Mouse (Mus musculus) stomach, embryonic 15.5 days (tissue): ENCODE data around the gene Ptprg. TPM values are rescaled to one million over a fixed set of nuclear protein-coding genes. Genes with fewer than 3 reads are reported as not detected.
"Not testable (repeated sequence)": the region's sequence is repeated elsewhere in the genome, so short reads cannot be mapped to it uniquely, and the experiment has no call there.

Source experiments
- ATAC-seq: fragments of 200-750 bp; cut with Nextera tagmentation; 2 replicates; pipeline ENCODE4 v1.8.0; 2017; ENCODE audit warnings: low read depth, moderate number of reproducible peaks, moderate TSS enrichment; ENCODE audit not compliant: insufficient read depth, low FRiP score
- H3K27ac ChIP-seq: fragments of 300-500 bp; sonication (generic); 2 replicates; pipeline ENCODE4 v1.5.1; 2015; ENCODE audit warnings: mild to moderate bottlenecking, inconsistent platforms
- H3K27me3 ChIP-seq: fragments of 300-500 bp; sonication (generic); replicated peaks from 2 replicates; pipeline ENCODE4 v1.6.1; 2015; ENCODE audit warnings: inconsistent platforms
- H3K36me3 ChIP-seq: fragments of 300-500 bp; sonication (generic); 2 replicates; pipeline ENCODE4 v1.6.1; 2015; ENCODE audit warnings: inconsistent platforms
- H3K4me1 ChIP-seq: fragments of 300-500 bp; sonication (generic); 2 replicates; pipeline ENCODE4 v1.6.1; 2015; ENCODE audit warnings: inconsistent platforms
- H3K4me2 ChIP-seq: fragments of 300-500 bp; sonication (generic); 2 replicates; pipeline ENCODE4 v1.6.1; 2015; ENCODE audit warnings: mild to moderate bottlenecking, inconsistent platforms
- H3K4me3 ChIP-seq: fragments of 300-500 bp; sonication (generic); replicated peaks from 2 replicates; pipeline ENCODE4 v1.5.1; 2015; ENCODE audit warnings: inconsistent platforms
- H3K9ac ChIP-seq: fragments of 300-500 bp; sonication (generic); 2 replicates; pipeline ENCODE4 v1.6.1; 2015; ENCODE audit warnings: inconsistent platforms
- H3K9me3 ChIP-seq: fragments of 300-500 bp; sonication (generic); 2 replicates; pipeline ENCODE4 v1.6.1; 2016; ENCODE audit warnings: inconsistent platforms
- WGBS: fragments of 180-500 bp; shearing (Covaris S2); methylation state at CpG from one replicate; pipeline ENCODE4 v1.1.7; 2015; 5-methylcytosine and 5-hydroxymethylcytosine counted together
- polyA plus RNA-seq: library from polyadenylated mRNA; unstranded; fragments of >200 nt; fragmentation: Nextera tagmentation; extraction: Ambion mirVana; gene quantifications from 2 replicates; pipeline ENCODE4 v1.2.1, GENCODE M21; 2015

Gene Ptprg
- polyA plus RNA-seq, 1 experiment from 2014 or later, result 22.9 TPM

DNA sequence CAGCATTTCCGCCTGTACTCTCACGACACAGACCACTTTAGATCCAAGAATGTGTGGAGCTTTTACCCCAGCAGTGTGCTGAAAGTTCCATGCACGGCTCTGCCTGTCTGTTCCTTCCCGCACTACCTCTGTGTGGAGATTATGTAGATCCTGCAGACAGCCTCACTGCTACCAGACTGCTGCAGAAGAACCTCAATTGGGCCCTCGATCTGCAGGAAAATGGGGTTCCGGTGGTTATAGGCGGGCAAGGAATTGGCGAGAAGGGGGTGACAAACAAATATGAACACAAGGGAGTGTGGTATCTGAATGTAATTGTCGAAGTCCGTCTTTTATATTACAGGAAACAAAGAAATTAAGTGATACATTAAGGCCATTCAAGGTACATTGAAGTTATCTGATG is 410.5 kb downstream of the Ptprg start:
- Histone ChIP-seq H3K27ac (no peak overlapping the region), H3K9me3 (no peaks in the 10 kb centered on the region), H3K36me3 (no peaks in the 10 kb centered on the region), H3K4me2 (no peak overlapping the region), H3K27me3 (no peaks in the 10 kb centered on the region), H3K4me3 (no peak overlapping the region), H3K9ac (no peak overlapping the region), H3K4me1 (peaks cover 6% of the 10 kb centered on the region; the same call in 1 of the 2 replicates)
- ATAC-seq, result no peak
- 86% methylated on average over 10 of the region's 10 CpGs for WGBS

DNA sequence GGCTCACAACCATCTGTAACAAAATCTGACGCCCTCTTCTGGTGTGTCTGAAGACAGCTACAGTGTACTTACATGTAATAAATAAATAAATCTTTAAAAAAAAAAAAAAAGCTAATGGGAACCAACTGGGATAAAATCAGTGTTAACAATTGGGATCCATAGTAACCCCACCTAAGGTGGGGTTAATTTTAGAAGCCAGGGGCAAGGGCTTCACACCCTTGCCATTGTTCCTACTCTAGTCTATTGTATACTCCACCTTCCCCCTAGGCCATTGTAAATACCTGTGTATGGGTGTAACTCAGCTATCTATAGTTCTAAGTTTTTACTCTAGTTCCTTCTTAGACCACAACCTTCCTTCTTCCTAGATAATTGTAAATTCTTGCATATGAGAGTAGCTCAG is 411.0 kb downstream of the Ptprg start:
- H3K9me3 ChIP-seq, ATAC-seq, H3K4me1 ChIP-seq, H3K4me3 ChIP-seq, H3K27ac ChIP-seq, H3K4me2 ChIP-seq, H3K36me3 ChIP-seq, H3K27me3 ChIP-seq, H3K9ac ChIP-seq: not testable (repeated sequence)
- WGBS, result 67% methylated on average over 1 of the region's 1 CpGs

DNA sequence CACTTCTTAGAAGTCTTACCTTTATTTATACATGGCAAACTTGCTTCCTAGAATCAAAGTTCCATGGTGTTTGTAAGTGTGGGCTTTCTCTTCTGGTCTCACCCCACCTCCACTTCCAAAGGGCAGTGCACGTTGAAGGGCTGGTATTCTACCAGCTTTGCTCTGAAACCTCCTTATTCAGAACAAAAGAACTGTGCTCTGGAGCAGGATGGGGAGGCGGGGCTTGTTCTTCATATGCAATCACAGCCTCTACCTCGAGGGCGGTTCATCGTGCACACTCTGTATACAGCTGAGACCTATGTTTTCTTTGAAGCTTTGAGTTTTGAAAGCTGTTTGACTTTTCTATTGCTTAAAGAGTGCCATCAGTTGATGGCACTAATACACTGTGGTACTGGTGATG is 412.5 kb downstream of the Ptprg start:
- peaks cover 6% of the 10 kb centered on the region; the same call in 1 of the 2 replicates for H3K4me1 ChIP-seq
- H3K4me3 ChIP-seq, result no peak overlapping the region
- no peaks in the 10 kb centered on the region for H3K36me3 ChIP-seq
- H3K4me2 ChIP-seq, result no peak overlapping the region
- no peak overlapping the region for H3K27ac ChIP-seq
- H3K9me3 ChIP-seq, result no peaks in the 10 kb centered on the region
- 51% methylated on average over 5 of the region's 5 CpGs for WGBS
- no peak overlapping the region for H3K9ac ChIP-seq
- no peaks in the 10 kb centered on the region for H3K27me3 ChIP-seq
- ATAC-seq, result no peak

DNA sequence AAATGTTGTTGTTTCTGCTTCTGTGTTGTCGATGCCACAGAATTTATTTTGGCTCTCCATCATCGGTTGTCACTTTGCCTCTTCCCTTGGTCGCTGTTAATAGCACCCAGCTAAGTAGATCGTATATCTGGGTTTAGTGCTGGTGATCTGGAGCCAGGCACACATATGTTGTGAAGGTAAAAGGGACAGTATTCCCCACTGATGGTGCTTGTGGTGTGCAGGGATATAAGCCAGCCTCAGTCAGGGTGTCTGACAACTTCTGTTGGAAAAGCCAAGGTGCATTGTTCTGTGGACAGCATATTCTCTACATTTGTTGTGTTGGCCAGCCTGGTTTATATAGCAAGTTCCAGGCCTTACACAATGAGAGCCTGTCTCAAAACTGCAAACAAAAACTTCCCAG is 428.4 kb downstream of the Ptprg start:
- Histone ChIP-seq H3K27ac (no peak overlapping the region), H3K9ac (no peak overlapping the region), H3K9me3 (no peaks in the 10 kb centered on the region), H3K4me1 (no peaks in the 10 kb centered on the region), H3K4me2 (no peak overlapping the region), H3K27me3 (no peaks in the 10 kb centered on the region), H3K4me3 (no peak overlapping the region), H3K36me3 (no peaks in the 10 kb centered on the region)
- 67% methylated on average over 4 of the region's 4 CpGs for WGBS
- no peak for ATAC-seq

DNA sequence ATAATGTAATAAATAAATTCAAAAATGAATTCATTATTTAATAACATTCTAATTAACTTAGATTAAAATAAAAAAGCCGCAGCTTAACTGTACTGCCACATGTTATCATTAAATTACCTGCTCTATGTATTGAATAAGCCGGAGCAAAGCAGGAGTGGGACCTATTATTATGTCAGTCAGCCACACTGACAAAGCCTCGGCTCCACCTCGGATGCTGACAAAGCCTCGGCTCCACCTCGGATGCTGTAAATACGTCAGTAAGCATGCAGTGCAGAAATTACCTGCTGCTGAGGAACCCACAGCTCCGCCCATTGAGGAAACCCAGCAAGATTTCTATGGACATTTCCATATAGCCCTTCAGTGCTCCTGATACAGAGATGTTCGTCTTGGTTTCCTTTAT is 429.7 kb downstream of the Ptprg start:
- H3K4me3 ChIP-seq, result no peak overlapping the region
- no peak overlapping the region for H3K4me2 ChIP-seq
- H3K4me1 ChIP-seq, result no peaks in the 10 kb centered on the region
- no peak overlapping the region for H3K27ac ChIP-seq
- H3K27me3 ChIP-seq, result no peaks in the 10 kb centered on the region
- H3K36me3 ChIP-seq, result no peaks in the 10 kb centered on the region
- no peaks in the 10 kb centered on the region for H3K9me3 ChIP-seq
- ATAC-seq, result no peak
- no peak overlapping the region for H3K9ac ChIP-seq
- 73% methylated on average over 9 of the region's 9 CpGs for WGBS

DNA sequence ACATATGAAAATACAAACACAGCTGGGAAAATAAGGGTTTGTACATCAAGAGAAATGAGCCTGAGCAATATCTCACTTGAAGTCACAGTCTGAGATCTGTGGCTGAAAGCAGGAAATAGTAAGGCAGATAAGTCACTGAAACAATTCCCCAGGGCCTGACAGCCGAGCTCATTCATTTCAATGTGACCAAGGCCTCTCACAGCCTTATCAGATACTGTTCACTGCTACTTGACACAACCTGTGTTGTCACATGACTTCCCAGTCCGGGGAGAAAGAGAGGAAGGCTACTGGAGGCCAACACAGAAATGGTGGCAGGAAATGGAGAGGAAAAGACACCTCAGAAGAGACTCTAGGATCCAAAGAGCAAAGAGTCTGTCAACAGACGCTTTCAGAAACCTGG is 430.8 kb downstream of the Ptprg start:
- no peak overlapping the region for H3K4me3 ChIP-seq
- no peak overlapping the region for H3K4me2 ChIP-seq
- H3K9ac ChIP-seq, result no peak overlapping the region
- H3K27ac ChIP-seq, result no peak overlapping the region
- H3K27me3 ChIP-seq, result no peaks in the 10 kb centered on the region
- no peaks in the 10 kb centered on the region for H3K4me1 ChIP-seq
- no peaks in the 10 kb centered on the region for H3K36me3 ChIP-seq
- H3K9me3 ChIP-seq, result no peaks in the 10 kb centered on the region
- ATAC-seq, result no peak
- WGBS, result 45% methylated on average over 3 of the region's 3 CpGs

DNA sequence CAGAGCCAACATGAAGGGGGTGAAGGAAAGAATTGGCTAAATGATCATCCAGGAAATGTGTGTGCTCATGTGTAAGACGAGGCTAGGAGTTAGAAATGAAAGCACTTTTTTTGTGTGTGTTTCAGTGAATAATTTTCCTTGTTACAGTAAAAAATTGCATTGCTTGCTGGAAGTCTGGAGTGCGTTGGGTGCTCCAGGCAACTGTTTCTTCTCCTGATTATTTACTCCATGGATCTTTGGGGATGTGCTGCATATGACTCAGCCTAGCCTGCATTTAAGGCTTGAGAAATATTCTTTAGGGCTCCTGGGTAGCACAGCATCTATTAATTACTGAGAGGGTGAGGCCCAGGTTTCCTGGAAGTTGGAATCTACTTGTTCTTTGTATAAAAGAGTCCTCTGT is 435.6 kb downstream of the Ptprg start:
- Histone ChIP-seq H3K9me3 (no peaks in the 10 kb centered on the region), H3K36me3 (no peaks in the 10 kb centered on the region), H3K27ac (no peak overlapping the region), H3K4me1 (no peaks in the 10 kb centered on the region), H3K4me2 (no peak overlapping the region), H3K27me3 (no peaks in the 10 kb centered on the region), H3K4me3 (no peak overlapping the region), H3K9ac (no peak overlapping the region)
- ATAC-seq, result no peak
- WGBS, result 49% methylated on average over 2 of the region's 2 CpGs

DNA sequence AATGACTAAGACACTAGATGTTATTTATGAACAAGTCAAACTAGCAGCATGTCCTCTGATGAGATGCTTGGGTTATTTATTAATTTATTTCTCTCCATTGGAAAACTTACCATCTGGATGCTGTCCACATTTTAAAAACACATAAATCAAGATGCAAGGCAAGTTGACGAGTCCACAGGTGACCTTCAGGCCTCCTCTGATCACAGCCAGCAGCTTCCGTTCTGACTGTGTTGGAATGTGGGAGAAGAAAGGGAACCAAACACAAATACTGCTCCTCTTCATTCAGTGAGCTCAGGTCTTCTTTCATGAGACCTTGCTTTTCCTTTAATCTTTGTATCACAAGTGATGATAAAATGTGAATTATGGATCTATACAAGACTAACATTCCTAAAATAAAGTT is 437.8 kb downstream of the Ptprg start:
- no peak overlapping the region for H3K27ac ChIP-seq
- H3K4me3 ChIP-seq, result no peak overlapping the region
- H3K9me3 ChIP-seq, result no peaks in the 10 kb centered on the region
- no peak overlapping the region for H3K9ac ChIP-seq
- H3K4me1 ChIP-seq, result no peaks in the 10 kb centered on the region
- no peaks in the 10 kb centered on the region for H3K27me3 ChIP-seq
- no peak for ATAC-seq
- no peaks in the 10 kb centered on the region for H3K36me3 ChIP-seq
- H3K4me2 ChIP-seq, result no peak overlapping the region
- WGBS, result 66% methylated on average over 2 of the region's 2 CpGs

DNA sequence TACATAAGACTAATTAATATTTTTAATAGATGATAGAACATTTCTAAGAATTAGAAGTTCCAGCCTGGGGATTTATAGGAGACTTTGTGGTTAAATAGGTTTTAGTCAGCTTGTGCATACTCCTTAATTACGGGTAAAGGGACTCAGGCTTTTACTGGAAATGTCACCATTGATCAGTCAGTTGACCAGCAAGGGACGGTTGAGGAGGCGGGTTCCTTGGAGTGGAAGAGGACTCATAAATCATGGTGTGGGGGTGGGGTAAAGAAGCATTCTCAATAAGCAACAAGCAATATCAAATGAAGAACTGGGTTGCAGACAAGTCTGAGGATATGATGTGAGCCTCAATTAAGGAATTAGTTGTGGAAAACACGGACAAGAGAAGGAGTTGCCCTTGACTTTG is 438.8 kb downstream of the Ptprg start:
- Histone ChIP-seq H3K27ac (no peak overlapping the region), H3K4me1 (no peaks in the 10 kb centered on the region), H3K4me2 (no peak overlapping the region), H3K9me3 (no peaks in the 10 kb centered on the region), H3K9ac (no peak overlapping the region), H3K4me3 (no peak overlapping the region), H3K36me3 (no peaks in the 10 kb centered on the region), H3K27me3 (no peaks in the 10 kb centered on the region)
- WGBS, result 66% methylated on average over 4 of the region's 4 CpGs
- no peak for ATAC-seq

DNA sequence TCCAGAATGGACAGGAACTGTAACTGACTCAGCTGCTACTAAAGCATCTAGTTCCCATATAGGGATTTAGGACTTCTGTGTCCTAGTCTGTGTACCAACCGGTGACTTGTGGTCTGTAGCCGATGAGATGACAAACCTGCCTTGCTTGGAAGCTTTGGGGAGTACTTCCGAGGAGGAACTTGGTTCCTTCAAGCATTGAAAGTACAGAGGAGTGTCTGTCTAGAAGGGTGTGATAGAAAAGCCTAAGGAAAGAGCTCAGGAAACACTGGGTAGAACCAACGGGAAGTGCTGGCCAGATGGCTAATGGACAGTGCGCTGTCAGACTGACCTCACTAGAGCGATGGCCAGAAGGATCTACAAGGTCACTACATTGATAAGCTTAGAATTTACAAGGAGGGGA is 439.2 kb downstream of the Ptprg start:
- Histone ChIP-seq H3K9me3 (no peaks in the 10 kb centered on the region), H3K4me2 (no peak overlapping the region), H3K36me3 (no peaks in the 10 kb centered on the region), H3K9ac (no peak overlapping the region), H3K27me3 (no peaks in the 10 kb centered on the region), H3K27ac (no peak overlapping the region), H3K4me3 (no peak overlapping the region), H3K4me1 (no peaks in the 10 kb centered on the region)
- ATAC-seq, result no peak
- WGBS, result 83% methylated on average over 6 of the region's 6 CpGs

DNA sequence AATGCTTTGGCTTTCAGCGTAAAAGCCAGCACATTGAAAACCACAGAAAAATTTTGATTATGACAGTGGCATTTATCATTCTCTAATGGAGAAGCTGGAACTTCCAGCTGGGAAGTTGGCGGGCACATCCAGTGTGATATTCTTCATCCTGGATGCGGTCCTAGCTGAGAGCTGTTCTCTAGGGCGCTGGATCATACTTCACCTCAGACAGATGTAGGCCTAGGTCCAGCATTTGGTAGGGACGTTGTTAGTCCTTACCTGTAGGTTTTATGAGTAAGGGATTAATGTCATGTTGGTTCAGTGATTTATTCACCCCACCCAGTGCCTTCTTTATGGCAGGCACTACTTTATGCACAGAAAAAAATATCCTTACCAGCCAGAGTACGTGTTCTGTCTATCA is 444.2 kb downstream of the Ptprg start:
- no peaks in the 10 kb centered on the region for H3K27me3 ChIP-seq
- WGBS, result 52% methylated on average over 6 of the region's 6 CpGs
- no peak overlapping the region for H3K9ac ChIP-seq
- no peak overlapping the region for H3K4me3 ChIP-seq
- ATAC-seq, result no peak
- H3K4me1 ChIP-seq, result no peaks in the 10 kb centered on the region
- H3K4me2 ChIP-seq, result no peak overlapping the region
- no peaks in the 10 kb centered on the region for H3K9me3 ChIP-seq
- H3K36me3 ChIP-seq, result no peaks in the 10 kb centered on the region
- H3K27ac ChIP-seq, result no peak overlapping the region

DNA sequence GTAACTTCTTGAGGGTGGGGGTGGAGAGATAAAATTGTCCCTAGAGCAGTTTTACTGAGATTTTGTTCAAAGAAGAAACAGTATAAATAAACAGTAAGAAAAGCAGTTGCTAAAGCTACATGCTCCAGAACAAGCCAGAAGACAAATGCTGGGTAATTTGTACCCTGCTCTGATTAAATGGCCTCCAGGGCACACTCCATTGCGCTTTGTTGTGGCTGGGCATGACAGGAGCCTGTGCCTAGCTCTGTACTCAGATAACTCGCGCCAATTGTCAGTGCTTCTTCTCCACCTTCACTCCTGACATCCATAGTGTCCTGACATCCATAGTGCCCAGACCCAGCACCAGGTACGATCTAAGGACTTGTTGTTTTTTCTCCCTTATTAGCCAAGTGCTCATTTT is 445.1 kb downstream of the Ptprg start:
- H3K27ac ChIP-seq, result no peak overlapping the region
- H3K4me2 ChIP-seq, result no peak overlapping the region
- WGBS, result 65% methylated on average over 4 of the region's 4 CpGs
- no peaks in the 10 kb centered on the region for H3K9me3 ChIP-seq
- H3K4me1 ChIP-seq, result no peaks in the 10 kb centered on the region
- no peaks in the 10 kb centered on the region for H3K36me3 ChIP-seq
- H3K4me3 ChIP-seq, result no peak overlapping the region
- H3K9ac ChIP-seq, result no peak overlapping the region
- H3K27me3 ChIP-seq, result no peaks in the 10 kb centered on the region
- no peak for ATAC-seq

DNA sequence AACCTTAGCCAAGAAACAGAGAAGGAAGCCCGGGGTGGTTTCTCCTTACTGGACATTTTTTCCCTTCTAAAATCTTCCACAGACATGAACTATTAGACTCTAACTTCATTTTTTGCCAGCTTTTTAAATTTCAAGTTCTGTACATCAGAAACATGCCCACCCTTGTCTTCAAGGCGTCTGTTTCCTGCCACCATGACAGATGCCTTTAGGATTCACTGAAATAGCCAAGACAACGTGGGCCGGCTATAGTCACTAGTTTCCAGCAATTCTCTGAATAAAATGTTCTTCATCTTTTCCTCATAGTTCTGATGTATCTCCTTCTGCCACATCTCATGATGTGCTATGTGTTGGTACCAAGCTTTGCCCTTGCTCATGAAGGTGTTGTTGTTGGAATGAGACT is 450.7 kb downstream of the Ptprg start:
- 80% methylated on average over 4 of the region's 4 CpGs for WGBS
- Histone ChIP-seq H3K4me3 (no peak overlapping the region), H3K27ac (no peak overlapping the region), H3K27me3 (no peaks in the 10 kb centered on the region), H3K9ac (no peak overlapping the region), H3K4me1 (no peaks in the 10 kb centered on the region), H3K4me2 (no peak overlapping the region), H3K36me3 (no peaks in the 10 kb centered on the region), H3K9me3 (no peaks in the 10 kb centered on the region)
- ATAC-seq, result no peak
